Mouse (Mus musculus) cortical plate, adult 2 months (tissue): ENCODE results near the gene Gm11444.

Source experiments
- CTCF ChIP-seq: fragments of 200-500 bp; IDR thresholded peaks from 2 replicates; pipeline ENCODE4 v1.5.1; 2011; ENCODE audit warnings: mild to moderate bottlenecking, control low read depth, low read length; ENCODE audit not compliant: insufficient read depth; ENCODE audit errors: extremely low read depth
- POLR2A ChIP-seq: fragments of 200-500 bp; IDR thresholded peaks from 2 replicates; pipeline ENCODE4 v1.6.1; 2011; ENCODE audit warnings: mild to moderate bottlenecking, low read length, control low read depth; ENCODE audit not compliant: insufficient read depth; ENCODE audit errors: extremely low read depth

- TF ChIP-seq CTCF (no peak), POLR2A (no peak)
Observed at GRCm38 (mm10) chr11:85807353-85807752, 42.8 kb downstream of the Gm11444 start.
